Mouse (Mus musculus): ENCODE data around the gene Rxrb. TPM values are rescaled to one million over a fixed set of nuclear protein-coding genes. Genes with fewer than 3 reads are reported as not detected.
"Not testable (repeated sequence)": the region's sequence is repeated elsewhere in the genome, so short reads cannot be mapped to it uniquely, and the experiment has no call there.

Rxrb gene
- 10 to 100 TPM; 41.9 to 44.7 TPM for total RNA-seq (2021)
- long read RNA-seq, experiment 1, transcript Rxrb-201 (10 exons, 2,627 nt), result minor isoform, 23 of 82 reads
- long read RNA-seq, experiment 1, transcript Rxrb-207 (10 exons, 2,577 nt), result major isoform, 37 of 82 reads
- long read RNA-seq, experiment 1, partial matches to known transcripts, result 10 of 82 reads
- long read RNA-seq, experiment 1, other reads (novel, unspliced or antisense), result 6 of 82 reads
- long read RNA-seq, experiment 2, transcript Rxrb-201 (10 exons, 2,627 nt), result minor isoform, 20 of 97 reads
- long read RNA-seq, experiment 2, transcript Rxrb-207 (10 exons, 2,577 nt), result major isoform, 51 of 97 reads
- long read RNA-seq, experiment 2, partial matches to known transcripts, result 15 of 97 reads
- long read RNA-seq, experiment 2, other reads (novel, unspliced or antisense), result 4 of 97 reads

GRCm38 (mm10) chr17:34031465-34032173 is at the start of gene Rxrb, which contains the start of gene Slc39a7:
Rxrb (plus strand) TSS chr17:34031812.
Slc39a7 (minus strand) TSS chr17:34031682.
- peak; percentile 100 for DNase-seq
- intact Hi-C loops (cut with DNase I), result loop anchor here (5.0 kb wide), 1 partner anchor 86 kb away; the partner anchor contains the start of gene H2-DMa

- intact Hi-C loops (cut with DNase I), result loop anchor here (1.0 kb wide), 1 partner anchor 14 kb away; no protein-coding TSS in a partner anchor
These were observed 49.5 kb upstream of the Rxrb start for GRCm38 (mm10) chr17:33982136-33982535.

GRCm38 (mm10) chr17:33991788-33992664 is 39.6 kb upstream of the Rxrb start:
- DNase-seq, result peak; percentile 53 to 76
- intact Hi-C loops (cut with DNase I), result no loop called here

More at GRCm38 (mm10) chr17:33982136-33982535, 49.5 kb upstream of the Rxrb start:
- DNase-seq, result peak; percentile 68 to 77

- intact Hi-C loops (cut with DNase I), result no loop called here
- DNase-seq, result no peak
These were observed 36.7 kb upstream of the Rxrb start for GRCm38 (mm10) chr17:33994959-33995358.

GRCm38 (mm10) chr17:33995651-33996050 is 36.0 kb upstream of the Rxrb start:
- intact Hi-C loops (cut with DNase I), result no loop called here

GRCm38 (mm10) chr17:33997025-33997424 is 34.6 kb upstream of the Rxrb start:
- DNase-seq; intact Hi-C loops (cut with DNase I): not testable (repeated sequence)

More at GRCm38 (mm10) chr17:33995651-33996050, 36.0 kb upstream of the Rxrb start:
- DNase-seq, result no peak

GRCm38 (mm10) chr17:33998697-33999096 is 32.9 kb upstream of the Rxrb start:
- intact Hi-C loops (cut with DNase I); DNase-seq: not testable (repeated sequence)

- intact Hi-C loops (cut with DNase I), result loop anchor here (5.0 kb wide), 1 partner anchor 32 kb away; no protein-coding TSS in a partner anchor
These were observed 32.1 kb upstream of the Rxrb start for GRCm38 (mm10) chr17:33999341-34000149.

GRCm38 (mm10) chr17:34000150-34000537 is 31.5 kb upstream of the Rxrb start, which contains the start of gene H2-K1:
H2-K1 (minus strand) TSS chr17:34000347.
- intact Hi-C loops (cut with DNase I), result loop anchor here (5.0 kb wide), 1 partner anchor 33 kb away; no protein-coding TSS in a partner anchor
- peak; percentile 87 to 92 for DNase-seq

More at GRCm38 (mm10) chr17:33999341-34000149, 32.1 kb upstream of the Rxrb start:
- DNase-seq, result peak; percentile 29 to 34

GRCm38 (mm10) chr17:34000796-34001195 is 30.8 kb upstream of the Rxrb start:
- intact Hi-C loops (cut with DNase I), result loop anchor here (5.0 kb wide), 1 partner anchor 33 kb away; no protein-coding TSS in a partner anchor

GRCm38 (mm10) chr17:34003426-34003825 is 28.2 kb upstream of the Rxrb start:
- intact Hi-C loops (cut with DNase I), result loop anchor here (5.0 kb wide), 1 partner anchor 36 kb away; no protein-coding TSS in a partner anchor
- peak in 1 of 2 experiments; percentile 48 for DNase-seq

More at GRCm38 (mm10) chr17:34000796-34001195, 30.8 kb upstream of the Rxrb start:
- DNase-seq, result not testable (repeated sequence)

- no peak for DNase-seq
- intact Hi-C loops (cut with DNase I), result no loop called here
These were observed 25.0 kb upstream of the Rxrb start for GRCm38 (mm10) chr17:34006570-34006969.

GRCm38 (mm10) chr17:34010156-34010555 is 21.5 kb upstream of the Rxrb start:
- no peak for DNase-seq
- intact Hi-C loops (cut with DNase I), result no loop called here

GRCm38 (mm10) chr17:34013436-34013835 is 18.2 kb upstream of the Rxrb start:
- no peak for DNase-seq
- intact Hi-C loops (cut with DNase I), result no loop called here

GRCm38 (mm10) chr17:34021539-34022413 is 9.8 kb upstream of the Rxrb start:
- intact Hi-C loops (cut with DNase I), result loop anchor here (5.0 kb wide), 1 partner anchor 64 kb away; the partner anchor contains the start of genes Rps18 and Vps52
- no peak for DNase-seq

- DNase-seq, result no peak
- intact Hi-C loops (cut with DNase I), result loop anchor here (5.0 kb wide), 1 partner anchor 65 kb away; the partner anchor contains the start of genes Rps18 and Vps52
These were observed 9.2 kb upstream of the Rxrb start for GRCm38 (mm10) chr17:34022414-34022783.

GRCm38 (mm10) chr17:34022987-34023386 is 8.6 kb upstream of the Rxrb start:
- no peak for DNase-seq
- intact Hi-C loops (cut with DNase I), result loop anchor here (5.0 kb wide), 1 partner anchor 66 kb away; the partner anchor contains the start of genes Rps18 and Vps52
